Mouse (Mus musculus): ENCODE results near the gene Dap. TPM values are rescaled to one million over a fixed set of nuclear protein-coding genes. Genes with fewer than 3 reads are reported as not detected.

The Dap gene
- polyA plus RNA-seq, 1 experiment from 2014 or later = 21.9 TPM

- H3K9me3 ChIP-seq (replicated peaks; ENCODE audit: control insufficient read depth, low read length, poor library complexity, severe bottlenecking) = no peaks in the 10 kb centered on the region
- no peaks in the 10 kb centered on the region for H3K27me3 ChIP-seq (ENCODE audit: control insufficient read depth, insufficient read depth, low read depth, low read length)
- no peak overlapping the region for H3K27ac ChIP-seq (ENCODE audit: low read length)
- WGBS = 69% methylated on average over 7 of the region's 7 CpGs
- ATAC-seq = no peak
- no peaks in the 10 kb centered on the region for H3K4me1 ChIP-seq (ENCODE audit: control insufficient read depth, insufficient read depth, low read length)
- H3K4me3 ChIP-seq (ENCODE audit: low read depth, low read length) = no peak overlapping the region
- no peak overlapping the region for H3K9ac ChIP-seq (ENCODE audit: low read depth, low read length)
- H3K4me2 ChIP-seq (ENCODE audit: low read length) = no peak overlapping the region
- no peaks in the 10 kb centered on the region for H3K36me3 ChIP-seq (ENCODE audit: control insufficient read depth, insufficient read depth, low read length)
These were observed 12.2 kb upstream of the Dap start for GRCm38 (mm10) chr15:31211910-31212309.

DNA sequence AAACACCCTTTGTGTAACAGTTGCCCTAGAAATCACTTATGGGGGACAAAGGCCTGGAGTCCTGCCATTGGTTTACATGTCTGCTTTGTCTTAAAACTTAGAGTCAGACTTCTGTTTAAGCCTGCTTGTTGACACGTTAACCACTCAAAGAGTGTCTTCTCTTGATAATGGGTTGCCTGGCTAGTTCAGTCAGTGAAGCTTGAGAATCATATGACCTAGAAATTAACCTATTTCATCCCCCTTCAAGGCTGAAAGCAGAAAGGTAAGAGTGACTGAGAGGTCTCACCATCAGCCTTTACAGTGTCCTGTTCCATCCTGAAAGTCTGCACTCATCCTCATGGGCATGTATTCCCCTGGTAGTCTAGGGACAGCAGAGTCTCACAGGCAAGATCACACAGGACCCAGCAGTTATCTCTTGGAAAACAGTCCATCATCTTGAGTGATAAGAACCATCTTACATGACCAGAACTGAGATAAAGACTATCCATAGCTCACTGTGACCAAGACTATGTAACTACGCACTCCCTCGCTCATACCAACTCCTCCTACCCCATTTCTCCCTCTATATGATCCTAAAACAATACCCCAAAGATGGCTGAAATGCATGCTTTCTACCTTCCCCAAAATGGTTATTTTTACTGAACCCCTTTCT lies 10.4 kb upstream of the Dap start:
- Histone ChIP-seq H3K36me3 (ENCODE audit: control insufficient read depth, insufficient read depth, low read length) (no peaks in the 10 kb centered on the region), H3K9ac (ENCODE audit: low read depth, low read length) (no peak overlapping the region), H3K27me3 (ENCODE audit: control insufficient read depth, insufficient read depth, low read depth, low read length) (no peaks in the 10 kb centered on the region), H3K4me3 (ENCODE audit: low read depth, low read length) (no peak overlapping the region), H3K4me1 (ENCODE audit: control insufficient read depth, insufficient read depth, low read length) (no peaks in the 10 kb centered on the region), H3K27ac (ENCODE audit: low read length) (no peak overlapping the region), H3K4me2 (ENCODE audit: low read length) (no peak overlapping the region), H3K9me3 (replicated peaks; ENCODE audit: control insufficient read depth, low read length, poor library complexity, severe bottlenecking) (no peaks in the 10 kb centered on the region)
- 88% methylated on average over 3 of the region's 3 CpGs for WGBS
- no peak for ATAC-seq

- H3K4me1 ChIP-seq (ENCODE audit: control insufficient read depth, insufficient read depth, low read length) = peaks cover 12% of the 10 kb centered on the region
- no peak overlapping the region for H3K9ac ChIP-seq (ENCODE audit: low read depth, low read length)
- no peaks in the 10 kb centered on the region for H3K36me3 ChIP-seq (ENCODE audit: control insufficient read depth, insufficient read depth, low read length)
- H3K4me2 ChIP-seq (ENCODE audit: low read length) = no peak overlapping the region
- no peaks in the 10 kb centered on the region for H3K9me3 ChIP-seq (replicated peaks; ENCODE audit: control insufficient read depth, low read length, poor library complexity, severe bottlenecking)
- H3K4me3 ChIP-seq (ENCODE audit: low read depth, low read length) = no peak overlapping the region
- WGBS = 84% methylated on average over 6 of the region's 6 CpGs
- H3K27me3 ChIP-seq (ENCODE audit: control insufficient read depth, insufficient read depth, low read depth, low read length) = no peaks in the 10 kb centered on the region
- no peak for ATAC-seq
- H3K27ac ChIP-seq (ENCODE audit: low read length) = no peak overlapping the region
These were observed 1.9 kb upstream of the Dap start for GRCm38 (mm10) chr15:31222216-31222615.

DNA sequence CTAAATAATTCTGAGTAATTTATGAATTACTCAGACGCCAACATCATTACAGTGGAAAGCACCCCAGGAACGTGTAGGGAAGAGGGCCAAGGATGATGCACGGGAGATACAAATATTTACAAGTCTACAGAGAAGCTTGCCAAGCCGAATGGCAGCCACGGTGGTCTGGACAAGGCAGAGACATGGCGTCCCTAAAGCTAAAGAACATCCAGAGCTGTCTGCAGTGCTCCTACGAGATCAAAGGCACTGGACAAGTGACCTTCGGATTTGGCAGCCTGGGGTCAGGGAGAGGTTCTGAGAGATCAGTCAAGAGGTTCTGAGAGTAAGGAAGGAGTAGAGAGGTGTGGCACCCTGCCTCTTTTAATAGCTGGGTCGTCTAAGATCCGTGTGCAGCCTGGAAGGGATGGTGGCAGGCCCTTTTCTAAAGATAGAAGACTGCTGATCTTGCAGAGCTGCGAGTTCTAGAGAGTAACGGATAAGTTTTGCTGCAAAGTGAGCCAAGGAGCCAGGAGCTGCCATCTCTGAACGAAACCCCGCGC lies 449 bp upstream of the Dap start:
- H3K36me3 ChIP-seq (ENCODE audit: control insufficient read depth, insufficient read depth, low read length) = no peaks in the 10 kb centered on the region
- 44% methylated on average over 15 of the region's 15 CpGs for WGBS
- H3K4me2 ChIP-seq (ENCODE audit: low read length) = peak overlapping the region; percentile 74
- H3K9me3 ChIP-seq (replicated peaks; ENCODE audit: control insufficient read depth, low read length, poor library complexity, severe bottlenecking) = no peaks in the 10 kb centered on the region
- H3K27me3 ChIP-seq (ENCODE audit: control insufficient read depth, insufficient read depth, low read depth, low read length) = no peaks in the 10 kb centered on the region
- peak overlapping the region; percentile 84 for H3K4me3 ChIP-seq (ENCODE audit: low read depth, low read length)
- H3K27ac ChIP-seq (ENCODE audit: low read length) = peak overlapping the region; percentile 86
- H3K9ac ChIP-seq (ENCODE audit: low read depth, low read length) = peak overlapping the region; percentile 91
- ATAC-seq = peak; percentile 44
- peaks cover 12% of the 10 kb centered on the region for H3K4me1 ChIP-seq (ENCODE audit: control insufficient read depth, insufficient read depth, low read length)

- H3K9me3 ChIP-seq (replicated peaks; ENCODE audit: control insufficient read depth, low read length, poor library complexity, severe bottlenecking) = no peaks in the 10 kb centered on the region
- H3K27me3 ChIP-seq (ENCODE audit: control insufficient read depth, insufficient read depth, low read depth, low read length) = no peaks in the 10 kb centered on the region
- H3K4me2 ChIP-seq (ENCODE audit: low read length) = peak overlapping the region; percentile 74
- no peaks in the 10 kb centered on the region for H3K36me3 ChIP-seq (ENCODE audit: control insufficient read depth, insufficient read depth, low read length)
- 41% methylated on average over 13 of the region's 13 CpGs for WGBS
- peak overlapping the region; percentile 91 for H3K9ac ChIP-seq (ENCODE audit: low read depth, low read length)
- H3K4me1 ChIP-seq (ENCODE audit: control insufficient read depth, insufficient read depth, low read length) = peaks cover 12% of the 10 kb centered on the region
- peak overlapping the region; percentile 84 for H3K4me3 ChIP-seq (ENCODE audit: low read depth, low read length)
- no peak for ATAC-seq
- H3K27ac ChIP-seq (ENCODE audit: low read length) = peak overlapping the region; percentile 86
These were observed 910 bp downstream of the Dap start for GRCm38 (mm10) chr15:31224806-31225642.

DNA sequence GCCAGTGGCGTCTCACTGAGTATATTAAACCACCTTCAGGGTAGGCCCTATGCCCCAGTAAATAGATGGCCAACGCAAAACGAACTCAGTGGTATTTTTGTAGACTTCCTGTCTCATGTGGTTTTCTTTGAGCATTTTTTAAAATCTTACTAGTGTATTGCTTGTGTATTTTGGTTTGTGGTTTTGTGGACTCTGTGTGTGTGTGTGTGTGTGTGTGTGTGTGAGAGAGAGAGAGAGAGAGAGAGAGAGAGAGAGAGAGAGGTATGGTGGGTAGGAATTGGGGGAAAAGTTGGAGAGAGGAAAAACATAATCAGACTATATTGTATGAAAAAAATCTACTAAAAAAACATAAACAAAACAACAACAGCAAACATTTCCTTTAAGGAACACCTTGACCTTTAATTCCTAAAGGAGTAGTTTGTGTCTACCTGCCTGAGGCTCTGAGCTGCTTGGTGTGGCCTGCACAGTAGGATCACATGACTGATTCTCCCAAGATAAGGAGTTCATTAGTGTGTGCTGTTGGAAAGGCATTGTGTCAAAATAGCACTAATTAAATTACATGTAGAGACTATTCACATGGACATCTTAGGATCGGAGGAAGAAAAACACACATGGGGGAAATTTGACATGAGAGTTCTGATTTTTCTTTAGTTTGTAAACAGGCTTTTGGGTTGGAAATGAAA lies 1.7 kb downstream of the Dap start:
- no peaks in the 10 kb centered on the region for H3K9me3 ChIP-seq (replicated peaks; ENCODE audit: control insufficient read depth, low read length, poor library complexity, severe bottlenecking)
- 84% methylated on average over 4 of the region's 4 CpGs for WGBS
- no peak overlapping the region for H3K27ac ChIP-seq (ENCODE audit: low read length)
- H3K4me3 ChIP-seq (ENCODE audit: low read depth, low read length) = no peak overlapping the region
- H3K9ac ChIP-seq (ENCODE audit: low read depth, low read length) = no peak overlapping the region
- no peaks in the 10 kb centered on the region for H3K27me3 ChIP-seq (ENCODE audit: control insufficient read depth, insufficient read depth, low read depth, low read length)
- peak overlapping the region; percentile 74 for H3K4me2 ChIP-seq (ENCODE audit: low read length)
- H3K4me1 ChIP-seq (ENCODE audit: control insufficient read depth, insufficient read depth, low read length) = peaks cover 12% of the 10 kb centered on the region
- no peak for ATAC-seq
- H3K36me3 ChIP-seq (ENCODE audit: control insufficient read depth, insufficient read depth, low read length) = no peaks in the 10 kb centered on the region

- ATAC-seq = no peak
- no peak overlapping the region for H3K27ac ChIP-seq (ENCODE audit: low read length)
- no peaks in the 10 kb centered on the region for H3K27me3 ChIP-seq (ENCODE audit: control insufficient read depth, insufficient read depth, low read depth, low read length)
- H3K9ac ChIP-seq (ENCODE audit: low read depth, low read length) = no peak overlapping the region
- peaks cover 12% of the 10 kb centered on the region for H3K4me1 ChIP-seq (ENCODE audit: control insufficient read depth, insufficient read depth, low read length)
- no peak overlapping the region for H3K4me2 ChIP-seq (ENCODE audit: low read length)
- H3K9me3 ChIP-seq (replicated peaks; ENCODE audit: control insufficient read depth, low read length, poor library complexity, severe bottlenecking) = no peaks in the 10 kb centered on the region
- no peak overlapping the region for H3K4me3 ChIP-seq (ENCODE audit: low read depth, low read length)
- H3K36me3 ChIP-seq (ENCODE audit: control insufficient read depth, insufficient read depth, low read length) = no peaks in the 10 kb centered on the region
- WGBS = 79% methylated on average over 6 of the region's 6 CpGs
These were observed 2.4 kb downstream of the Dap start for GRCm38 (mm10) chr15:31226464-31226863.

DNA sequence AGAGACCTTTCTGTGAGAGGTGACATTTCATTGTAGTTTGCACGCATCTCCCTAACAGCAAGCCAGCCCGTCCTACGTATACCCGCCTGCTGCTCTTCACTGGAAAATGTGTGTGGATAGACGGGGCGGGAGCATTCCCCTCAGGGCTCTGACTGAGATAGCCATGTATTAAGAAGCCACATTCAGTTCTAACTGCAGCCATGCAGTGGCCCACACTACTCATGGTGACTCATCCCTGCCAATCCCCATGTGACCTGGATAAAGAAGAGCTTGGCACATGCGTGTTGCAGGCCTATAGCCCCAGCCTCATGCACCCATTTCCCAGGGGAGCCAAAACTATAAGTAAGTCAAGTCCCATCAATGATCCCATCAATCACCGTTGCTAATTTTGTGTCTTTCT lies 3.7 kb downstream of the Dap start:
- no peak overlapping the region for H3K4me3 ChIP-seq (ENCODE audit: low read depth, low read length)
- H3K9me3 ChIP-seq (replicated peaks; ENCODE audit: control insufficient read depth, low read length, poor library complexity, severe bottlenecking) = no peaks in the 10 kb centered on the region
- no peak overlapping the region for H3K27ac ChIP-seq (ENCODE audit: low read length)
- WGBS = 93% methylated on average over 8 of the region's 8 CpGs
- no peaks in the 10 kb centered on the region for H3K36me3 ChIP-seq (ENCODE audit: control insufficient read depth, insufficient read depth, low read length)
- ATAC-seq = no peak
- H3K9ac ChIP-seq (ENCODE audit: low read depth, low read length) = no peak overlapping the region
- H3K27me3 ChIP-seq (ENCODE audit: control insufficient read depth, insufficient read depth, low read depth, low read length) = no peaks in the 10 kb centered on the region
- H3K4me1 ChIP-seq (ENCODE audit: control insufficient read depth, insufficient read depth, low read length) = peaks cover 12% of the 10 kb centered on the region
- H3K4me2 ChIP-seq (ENCODE audit: low read length) = no peak overlapping the region

Data from midbrain, embryonic 16.5 days (tissue).